Mouse (Mus musculus): Measurements from ENCODE around the gene Rab24. TPM values are rescaled to one million over a fixed set of nuclear protein-coding genes. Genes with fewer than 3 reads are reported as not detected.

Rab24 gene
- polyA plus RNA-seq, 1 experiment from 2014 or later = 97.7 TPM

- Histone ChIP-seq H3K9me3 (no peaks in the 10 kb centered on the region), H3K4me3 (replicated peaks) (no peak overlapping the region), H3K4me1 (no peaks in the 10 kb centered on the region), H3K27ac (no peak overlapping the region), H3K36me3 (replicated peaks) (no peaks in the 10 kb centered on the region), H3K9ac (no peak overlapping the region), H3K27me3 (no peaks in the 10 kb centered on the region), H3K4me2 (no peak overlapping the region)
- WGBS = 72% methylated on average over 12 of the region's 12 CpGs
- ATAC-seq (ENCODE audit: low FRiP score) = no peak
Observed at GRCm38 (mm10) chr13:55338131-55339054, 16.6 kb upstream of the Rab24 start.

- no peak overlapping the region for H3K4me3 ChIP-seq (replicated peaks)
- no peak for ATAC-seq (ENCODE audit: low FRiP score)
- no peak overlapping the region for H3K27ac ChIP-seq
- H3K4me2 ChIP-seq = no peak overlapping the region
- H3K36me3 ChIP-seq (replicated peaks) = no peaks in the 10 kb centered on the region
- 69% methylated on average over 10 of the region's 10 CpGs for WGBS
- H3K9me3 ChIP-seq = no peaks in the 10 kb centered on the region
- H3K27me3 ChIP-seq = no peaks in the 10 kb centered on the region
- no peaks in the 10 kb centered on the region for H3K4me1 ChIP-seq
- H3K9ac ChIP-seq = no peak overlapping the region
Observed at GRCm38 (mm10) chr13:55337341-55337975, 15.7 kb upstream of the Rab24 start.

GRCm38 (mm10) chr13:55335701-55336100 is 14.0 kb upstream of the Rab24 start:
- H3K4me3 ChIP-seq (replicated peaks) = no peak overlapping the region
- H3K9ac ChIP-seq = no peak overlapping the region
- H3K27ac ChIP-seq = no peak overlapping the region
- no peaks in the 10 kb centered on the region for H3K36me3 ChIP-seq (replicated peaks)
- no peak overlapping the region for H3K4me2 ChIP-seq
- 85% methylated on average over 4 of the region's 4 CpGs for WGBS
- H3K9me3 ChIP-seq = no peaks in the 10 kb centered on the region
- H3K4me1 ChIP-seq = peaks cover 6% of the 10 kb centered on the region
- no peaks in the 10 kb centered on the region for H3K27me3 ChIP-seq
- ATAC-seq (ENCODE audit: low FRiP score) = no peak

- Histone ChIP-seq H3K36me3 (replicated peaks) (0 out of 2 replicates have a peak, but pooled peaks cover under 1% of the 10 kb centered on the region), H3K4me2 (no peak overlapping the region), H3K4me3 (replicated peaks) (no peak overlapping the region), H3K4me1 (peaks cover 33% of the 10 kb centered on the region), H3K9ac (no peak overlapping the region), H3K27ac (no peak overlapping the region), H3K27me3 (no peaks in the 10 kb centered on the region), H3K9me3 (no peaks in the 10 kb centered on the region)
- WGBS = 95% methylated on average over 3 of the region's 3 CpGs
- ATAC-seq (ENCODE audit: low FRiP score) = no peak
Observed at GRCm38 (mm10) chr13:55332331-55332730, 10.6 kb upstream of the Rab24 start.

GRCm38 (mm10) chr13:55330567-55331400 is 9.0 kb upstream of the Rab24 start:
- ATAC-seq (ENCODE audit: low FRiP score) = no peak
- H3K4me2 ChIP-seq = peak overlapping the region; percentile 82
- peak overlapping the region; percentile 66 for H3K9ac ChIP-seq
- peak overlapping the region; percentile 74 for H3K4me3 ChIP-seq (replicated peaks)
- peaks cover 13% of the 10 kb centered on the region for H3K36me3 ChIP-seq (replicated peaks)
- peak overlapping the region; percentile 97 for H3K27ac ChIP-seq
- no peaks in the 10 kb centered on the region for H3K9me3 ChIP-seq
- WGBS = 53% methylated on average over 14 of the region's 14 CpGs
- H3K4me1 ChIP-seq = peaks cover 38% of the 10 kb centered on the region
- H3K27me3 ChIP-seq = no peaks in the 10 kb centered on the region

- Histone ChIP-seq H3K36me3 (replicated peaks) (peaks cover 22% of the 10 kb centered on the region), H3K9ac (peak within 1 kb of the TSS; percentile 66), H3K4me2 (peak within 1 kb of the TSS; percentile 82), H3K4me3 (replicated peaks) (peak within 1 kb of the TSS; percentile 74), H3K9me3 (no peaks in the 10 kb centered on the region), H3K27me3 (no peaks in the 10 kb centered on the region), H3K4me1 (peaks cover 38% of the 10 kb centered on the region), H3K27ac (peak within 1 kb of the TSS; percentile 97)
- ATAC-seq (ENCODE audit: low FRiP score) = peak; percentile 86
- WGBS = under 1% methylated on average over 76 of the region's 82 CpGs
Observed at GRCm38 (mm10) chr13:55329683-55330566, 8.2 kb upstream of the Rab24 start, which contains the start of gene Mxd3. Mxd3 (minus strand) TSS chr13:55329823.

GRCm38 (mm10) chr13:55329109-55329682 is 7.5 kb upstream of the Rab24 start:
- peak overlapping the region; percentile 66 for H3K9ac ChIP-seq
- H3K4me2 ChIP-seq = peak overlapping the region; percentile 82
- H3K27ac ChIP-seq = peak overlapping the region; percentile 97
- peak overlapping the region; percentile 74 for H3K4me3 ChIP-seq (replicated peaks)
- ATAC-seq (ENCODE audit: low FRiP score) = peak; percentile 31; the same call in 1 of the 2 replicates
- H3K36me3 ChIP-seq (replicated peaks) = peaks cover 27% of the 10 kb centered on the region
- under 1% methylated on average over 28 of the region's 29 CpGs for WGBS
- H3K9me3 ChIP-seq = no peaks in the 10 kb centered on the region
- no peaks in the 10 kb centered on the region for H3K27me3 ChIP-seq
- H3K4me1 ChIP-seq = peaks cover 38% of the 10 kb centered on the region

GRCm38 (mm10) chr13:55328641-55329040 is 6.9 kb upstream of the Rab24 start:
- peak overlapping the region; percentile 66 for H3K9ac ChIP-seq
- no peak for ATAC-seq (ENCODE audit: low FRiP score)
- 85% methylated on average over 4 of the region's 4 CpGs for WGBS
- H3K36me3 ChIP-seq (replicated peaks) = peaks cover 33% of the 10 kb centered on the region
- peaks cover 42% of the 10 kb centered on the region for H3K4me1 ChIP-seq
- H3K27ac ChIP-seq = no peak overlapping the region
- peak overlapping the region; percentile 82 for H3K4me2 ChIP-seq
- peak overlapping the region; percentile 74 for H3K4me3 ChIP-seq (replicated peaks)
- no peaks in the 10 kb centered on the region for H3K27me3 ChIP-seq
- H3K9me3 ChIP-seq = no peaks in the 10 kb centered on the region

- Histone ChIP-seq H3K4me3 (replicated peaks) (peak overlapping the region; percentile 74), H3K36me3 (replicated peaks) (peaks cover 37% of the 10 kb centered on the region), H3K4me1 (peaks cover 47% of the 10 kb centered on the region), H3K27ac (0 out of 2 replicates have a peak overlapping the region, but pooled peaks have one; percentile 56), H3K9ac (peak overlapping the region; percentile 66), H3K27me3 (no peaks in the 10 kb centered on the region), H3K4me2 (peak overlapping the region; percentile 82), H3K9me3 (no peaks in the 10 kb centered on the region)
- ATAC-seq (ENCODE audit: low FRiP score) = no peak
- WGBS = 87% methylated on average over 6 of the region's 6 CpGs
Observed at GRCm38 (mm10) chr13:55328171-55328570, 6.4 kb upstream of the Rab24 start.

GRCm38 (mm10) chr13:55327633-55328032 is 5.9 kb upstream of the Rab24 start:
- ATAC-seq (ENCODE audit: low FRiP score) = peak; percentile 20; the same call in 1 of the 2 replicates
- 36% methylated on average over 8 of the region's 8 CpGs for WGBS

GRCm38 (mm10) chr13:55327169-55327568 is 5.4 kb upstream of the Rab24 start:
- Histone ChIP-seq H3K9ac (no peak overlapping the region), H3K4me3 (replicated peaks) (no peak overlapping the region), H3K27me3 (no peaks in the 10 kb centered on the region), H3K4me2 (peak overlapping the region; percentile 82; the same call in 1 of the 2 replicates), H3K4me1 (peaks cover 55% of the 10 kb centered on the region), H3K9me3 (no peaks in the 10 kb centered on the region), H3K27ac (peak overlapping the region; percentile 56; the same call in 1 of the 2 replicates), H3K36me3 (replicated peaks) (peaks cover 37% of the 10 kb centered on the region)
- no peak for ATAC-seq (ENCODE audit: low FRiP score)
- whole genome bisulfite sequencing = 75% methylated on average over 4 of the region's 4 CpGs

More at GRCm38 (mm10) chr13:55327633-55328032, 5.9 kb upstream of the Rab24 start:
- peak overlapping the region; percentile 74 for H3K4me3 ChIP-seq (replicated peaks)
- H3K4me2 ChIP-seq = peak overlapping the region; percentile 82
- peaks cover 52% of the 10 kb centered on the region for H3K4me1 ChIP-seq
- H3K27me3 ChIP-seq = no peaks in the 10 kb centered on the region
- H3K9me3 ChIP-seq = no peaks in the 10 kb centered on the region
- peak overlapping the region; percentile 56; the same call in 1 of the 2 replicates for H3K27ac ChIP-seq
- peaks cover 37% of the 10 kb centered on the region for H3K36me3 ChIP-seq (replicated peaks)
- no peak overlapping the region for H3K9ac ChIP-seq
